Mouse (Mus musculus) C2C12 (cell line): ENCODE measurements around the gene Ankrd60.

Experiments
- CEBPB ChIP-seq: IDR thresholded peaks from one replicate; pipeline ENCODE4 v1.6.1; 2011; ENCODE audit warnings: low read depth, mild to moderate bottlenecking, control low read depth, moderate library complexity
- CTCF ChIP-seq: IDR thresholded peaks from one replicate; pipeline ENCODE4 v1.5.1; 2011; ENCODE audit not compliant: control insufficient read depth, insufficient read depth, insufficient read length
- FOSL1 ChIP-seq: IDR thresholded peaks from one replicate; pipeline ENCODE4 v1.8.0; 2011; ENCODE audit warnings: mild to moderate bottlenecking, low read length; ENCODE audit not compliant: poor library complexity, insufficient read depth, severe bottlenecking
- MAX ChIP-seq: IDR thresholded peaks from one replicate; pipeline ENCODE4 v1.6.1; 2011; ENCODE audit warnings: mild to moderate bottlenecking, control low read depth
- MYOD1 ChIP-seq: IDR thresholded peaks from one replicate; pipeline ENCODE4 v1.6.1; 2011; ENCODE audit warnings: low read depth; ENCODE audit not compliant: control insufficient read depth, insufficient read length
- MYOG ChIP-seq: IDR thresholded peaks from one replicate; pipeline ENCODE4 v1.6.1; 2011; ENCODE audit not compliant: control insufficient read depth, insufficient read length; ENCODE audit errors: extremely low read depth
- USF1 ChIP-seq: IDR thresholded peaks from one replicate; pipeline ENCODE4 v1.6.1; 2011; ENCODE audit warnings: low read depth, mild to moderate bottlenecking, control low read depth, moderate library complexity

- TF ChIP-seq CTCF (no peak), USF1 (no peak), MAX (no peak), MYOD1 (no peak), MYOG (no peak), CEBPB (no peak), FOSL1 (no peak)
Measured at GRCm38 (mm10) chr2:173625786-173626185, 47.6 kb upstream of the Ankrd60 start.
